Mouse (Mus musculus): ENCODE measurements around the gene Cyb5d1.
A peak's percentile ranks its signal among the peaks of the same experiment; 100 is the strongest.

- TF ChIP-seq CTCF (IDR thresholded peaks at IDR 0.05; ENCODE audit: control insufficient read depth, insufficient read depth, insufficient replicate concordance, low read depth, low read length) (peak; percentile 83), POLR2A (IDR thresholded peaks at IDR 0.05; ENCODE audit: control insufficient read depth, low read depth, low read length) (peak; percentile 73)
Observed at GRCm38 (mm10) chr11:69401210-69401637, 5.8 kb upstream of the Cyb5d1 start.

Measured in testis, adult 2 months (tissue).